Mouse (Mus musculus): Measurements from ENCODE around the gene Fhod1.

- TF ChIP-seq CTCF (IDR thresholded peaks at IDR 0.05; ENCODE audit: low read depth): no peak
- no peak for TF ChIP-seq EP300 (IDR thresholded peaks at IDR 0.05; ENCODE audit: low read depth)
Measured at GRCm38 (mm10) chr8:105332523-105332922, 15.2 kb downstream of the Fhod1 start.
